Mouse (Mus musculus) lung, postnatal 10 days (tissue): Measurements from ENCODE around the gene C87977.
"Not testable (repeated sequence)": the region's sequence is repeated elsewhere in the genome, so short reads cannot be mapped to it uniquely, and the experiment has no call there.

Experiments
- DNase-seq: peaks from one replicate; pipeline ENCODE4 v3.0.0; 2021

Gene C87977

DNA sequence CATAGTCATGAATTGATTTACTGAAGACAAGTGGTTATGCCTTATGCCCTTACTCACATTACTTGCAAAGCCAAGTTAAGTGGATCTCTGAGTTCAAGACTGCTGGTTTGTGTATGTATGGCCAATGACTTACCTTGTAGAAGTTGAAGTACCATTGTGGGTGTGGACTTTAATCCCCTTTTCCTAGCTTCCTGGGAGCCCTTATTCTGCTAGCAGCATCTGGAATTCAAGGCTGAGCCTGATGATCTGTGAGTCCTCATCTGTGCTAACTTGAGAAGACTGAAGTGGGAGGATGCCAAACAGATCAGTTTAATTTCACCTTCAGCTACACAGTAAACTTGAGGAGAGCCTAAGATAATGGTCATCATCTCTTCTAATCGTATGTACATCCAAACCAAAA, at the start of gene C87977:
Gene C87977 (minus strand): TSS at position 101 of the 400 bp plus-strand sequence.
- DNase-seq = not testable (repeated sequence)

DNA sequence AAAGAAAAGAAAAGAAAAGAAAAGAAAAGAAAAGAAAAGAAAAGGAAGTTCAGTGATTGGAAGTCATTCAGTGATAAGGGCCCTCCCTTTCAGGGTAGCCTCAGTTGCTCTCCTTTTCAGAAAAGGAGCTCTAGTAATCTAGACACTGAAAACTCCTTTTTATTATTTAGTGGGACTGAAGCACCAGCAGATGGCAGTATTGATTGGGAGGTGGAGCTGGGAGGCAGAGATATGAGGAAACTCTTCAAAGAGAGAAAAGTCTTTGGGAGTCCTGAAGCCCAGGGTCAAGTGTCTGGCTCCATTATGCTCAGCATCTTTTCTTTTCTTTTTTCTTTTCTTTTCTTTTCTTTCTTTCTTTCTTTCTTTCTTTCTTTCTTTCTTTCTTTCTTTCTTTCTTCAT, 41.6 kb upstream of the C87977 start:
- not testable (repeated sequence) for DNase-seq

DNA sequence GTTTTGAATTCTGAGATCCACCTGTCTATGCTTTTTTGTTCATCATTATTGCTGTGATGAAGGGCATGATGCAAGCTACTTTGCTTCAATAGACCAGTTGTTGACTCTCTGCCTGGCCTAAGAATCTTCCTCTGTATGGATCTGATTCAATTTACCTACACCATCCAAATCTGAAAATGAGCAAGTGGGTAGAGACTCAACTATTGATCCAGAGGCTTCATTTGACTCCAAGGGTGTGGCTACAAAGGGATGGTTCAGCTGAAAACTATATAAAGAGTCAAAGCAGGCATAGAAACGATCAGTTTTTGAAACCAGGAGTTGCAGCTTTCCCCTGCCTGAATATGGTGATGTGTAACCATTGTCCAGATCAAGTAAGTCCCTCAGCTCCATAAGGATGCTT, 22.7 kb downstream of the C87977 start, which contains the start of gene Oog2:
Gene Oog2 (plus strand): TSS at position 301 of the 400 bp plus-strand sequence.
- no peak for DNase-seq

DNA sequence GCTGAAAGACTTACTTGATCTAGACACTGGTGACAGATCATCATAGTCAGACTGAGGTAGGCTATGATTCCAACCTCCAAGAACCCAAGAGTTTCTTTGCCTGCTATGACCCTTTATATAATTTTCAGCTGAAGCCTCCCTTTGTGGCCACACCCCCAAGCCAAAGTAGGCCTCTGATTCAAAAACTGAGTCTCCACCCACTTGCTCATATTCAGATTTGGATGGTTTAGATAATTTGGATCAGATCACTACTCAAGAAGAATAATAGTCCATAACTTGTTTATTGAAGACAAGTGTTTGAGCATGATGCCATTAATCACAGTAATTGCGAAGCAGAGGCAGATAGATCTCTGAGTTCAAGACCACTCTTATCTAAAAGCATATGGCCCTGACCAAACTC, 50.6 kb downstream of the C87977 start, which contains the start of gene Oog3:
Gene Oog3 (minus strand): TSS at position 101 of the 400 bp plus-strand sequence.
- no peak for DNase-seq
